Mouse (Mus musculus) urinary bladder, postnatal 36 days (tissue): ENCODE measurements around the gene Ube2o.
"Not testable (repeated sequence)": the region's sequence is repeated elsewhere in the genome, so short reads cannot be mapped to it uniquely, and the experiment has no call there.

Experiments used
- DNase-seq, 2 experiments: peaks; one replicate each; pipeline ENCODE4 v3.0.0; 2022; ENCODE audit warnings: low spot score in 2 of 2, mixed read lengths in 1 of 2

Gene Ube2o

GRCm38 (mm10) chr11:116615735-116616437 lies 34.6 kb upstream of the Ube2o start:
- peak in 1 of 2 experiments; percentile 66 for DNase-seq

- DNase-seq, result no peak
These were observed 32.0 kb upstream of the Ube2o start for GRCm38 (mm10) chr11:116613234-116613633.

GRCm38 (mm10) chr11:116612554-116612953 lies 31.3 kb upstream of the Ube2o start:
- DNase-seq, result no peak

- DNase-seq, result no peak
These were observed 30.6 kb upstream of the Ube2o start for GRCm38 (mm10) chr11:116611883-116612282.

GRCm38 (mm10) chr11:116611168-116611567 lies 29.9 kb upstream of the Ube2o start:
- DNase-seq, result not testable (repeated sequence)

- no peak for DNase-seq
These were observed 28.9 kb upstream of the Ube2o start for GRCm38 (mm10) chr11:116609965-116610630.

- no peak for DNase-seq
These were observed 26.5 kb upstream of the Ube2o start for GRCm38 (mm10) chr11:116607717-116608116.

GRCm38 (mm10) chr11:116604097-116604496 lies 22.9 kb upstream of the Ube2o start:
- no peak for DNase-seq

- no peak for DNase-seq
These were observed 22.1 kb upstream of the Ube2o start for GRCm38 (mm10) chr11:116603339-116603738.

- no peak for DNase-seq
These were observed 20.8 kb upstream of the Ube2o start for GRCm38 (mm10) chr11:116602043-116602442.

- DNase-seq, result no peak
These were observed 19.9 kb upstream of the Ube2o start for GRCm38 (mm10) chr11:116601166-116601565.

- no peak for DNase-seq
These were observed 18.0 kb upstream of the Ube2o start for GRCm38 (mm10) chr11:116599230-116599629.

- no peak for DNase-seq
These were observed 16.9 kb upstream of the Ube2o start for GRCm38 (mm10) chr11:116598193-116598592.

- DNase-seq, result no peak
These were observed 15.5 kb upstream of the Ube2o start for GRCm38 (mm10) chr11:116596766-116597165.

GRCm38 (mm10) chr11:116593345-116593744 lies 12.1 kb upstream of the Ube2o start:
- DNase-seq, result no peak

GRCm38 (mm10) chr11:116592428-116592827 lies 11.2 kb upstream of the Ube2o start:
- peak; percentile 91 to 92 for DNase-seq

GRCm38 (mm10) chr11:116591621-116592020 lies 10.4 kb upstream of the Ube2o start:
- no peak for DNase-seq

GRCm38 (mm10) chr11:116589574-116589973 lies 8.3 kb upstream of the Ube2o start:
- no peak for DNase-seq

- no peak for DNase-seq
These were observed 7.8 kb upstream of the Ube2o start for GRCm38 (mm10) chr11:116589020-116589531.

- DNase-seq, result peak; percentile 54 to 72
These were observed 5.8 kb upstream of the Ube2o start for GRCm38 (mm10) chr11:116586801-116587631.

GRCm38 (mm10) chr11:116586310-116586709 lies 5.1 kb upstream of the Ube2o start, which contains the start of gene Aanat:
TSS of gene Aanat (plus strand) at chr11:116586432.
- DNase-seq, result no peak

- DNase-seq, result no peak
These were observed 4.4 kb upstream of the Ube2o start for GRCm38 (mm10) chr11:116585682-116586081.
